Mouse (Mus musculus): ENCODE results near the gene Sh3bgrl3.
A peak's percentile ranks its signal among the peaks of the same experiment; 100 is the strongest.
"Not testable (repeated sequence)": the region's sequence is repeated elsewhere in the genome, so short reads cannot be mapped to it uniquely, and the experiment has no call there.

Gene Sh3bgrl3

GRCm38 (mm10) chr4:134128221-134128982 is at the start of gene Sh3bgrl3:
Gene Sh3bgrl3 (minus strand): TSS chr4:134128789.
- DNase-seq (ENCODE audit: low spot score) = peak; percentile 64

DNA sequence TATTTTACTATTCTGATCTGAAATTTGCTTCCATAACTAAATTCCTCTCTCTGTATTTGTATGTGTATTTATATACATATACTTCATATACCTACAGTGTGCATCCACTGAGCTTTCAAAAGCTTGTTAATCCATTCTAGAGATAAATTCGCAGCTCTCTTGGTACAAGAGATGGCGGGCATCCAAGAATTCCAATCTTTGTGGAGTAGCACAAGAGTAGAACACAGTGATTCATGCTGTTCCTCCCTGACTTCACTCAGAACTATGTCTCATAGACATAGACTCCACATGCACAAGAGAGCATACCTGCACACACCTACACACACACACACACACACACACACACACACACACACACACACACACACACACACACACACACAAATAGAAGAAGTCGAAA is 43.8 kb upstream of the Sh3bgrl3 start:
- DNase-seq (ENCODE audit: low spot score) = no peak

GRCm38 (mm10) chr4:134166906-134167305 is 38.3 kb upstream of the Sh3bgrl3 start:
- DNase-seq (ENCODE audit: low spot score) = no peak

GRCm38 (mm10) chr4:134165548-134166465 is 37.2 kb upstream of the Sh3bgrl3 start:
- DNase-seq (ENCODE audit: low spot score) = no peak

- DNase-seq (ENCODE audit: low spot score) = no peak
These were observed 36.4 kb upstream of the Sh3bgrl3 start for GRCm38 (mm10) chr4:134165024-134165423.

GRCm38 (mm10) chr4:134164591-134164990 is 36.0 kb upstream of the Sh3bgrl3 start:
- no peak for DNase-seq (ENCODE audit: low spot score)

GRCm38 (mm10) chr4:134160071-134160470 is 31.5 kb upstream of the Sh3bgrl3 start:
- not testable (repeated sequence) for DNase-seq (ENCODE audit: low spot score)

- no peak for DNase-seq (ENCODE audit: low spot score)
These were observed 30.2 kb upstream of the Sh3bgrl3 start for GRCm38 (mm10) chr4:134158774-134159173.

- DNase-seq (ENCODE audit: low spot score) = no peak
These were observed 29.0 kb upstream of the Sh3bgrl3 start for GRCm38 (mm10) chr4:134157558-134157957.

DNA sequence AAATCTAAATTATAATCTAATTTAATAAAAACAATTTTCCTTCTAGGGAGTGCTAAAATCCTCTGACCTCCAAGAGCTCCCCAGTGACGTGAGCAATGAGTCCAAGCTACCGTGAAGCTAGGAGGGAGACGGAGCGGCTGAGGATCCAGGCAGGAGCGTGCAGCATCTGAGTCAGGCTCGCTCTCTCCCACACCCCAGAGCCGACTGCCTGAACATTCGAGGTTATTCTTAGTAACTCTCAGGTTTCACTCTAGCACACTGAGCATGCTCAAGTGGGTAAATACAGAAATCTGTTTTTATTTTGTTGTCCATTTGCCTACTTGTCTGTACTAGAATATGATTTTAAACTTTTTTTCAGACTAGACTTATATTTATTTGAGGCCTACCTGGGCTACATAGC is 28.2 kb upstream of the Sh3bgrl3 start:
- DNase-seq (ENCODE audit: low spot score) = no peak

GRCm38 (mm10) chr4:134155961-134156465 is 27.4 kb upstream of the Sh3bgrl3 start:
- DNase-seq (ENCODE audit: low spot score) = no peak

GRCm38 (mm10) chr4:134155531-134155930 is 26.9 kb upstream of the Sh3bgrl3 start:
- DNase-seq (ENCODE audit: low spot score) = no peak

- DNase-seq (ENCODE audit: low spot score) = no peak
These were observed 25.8 kb upstream of the Sh3bgrl3 start for GRCm38 (mm10) chr4:134154354-134154753.

DNA sequence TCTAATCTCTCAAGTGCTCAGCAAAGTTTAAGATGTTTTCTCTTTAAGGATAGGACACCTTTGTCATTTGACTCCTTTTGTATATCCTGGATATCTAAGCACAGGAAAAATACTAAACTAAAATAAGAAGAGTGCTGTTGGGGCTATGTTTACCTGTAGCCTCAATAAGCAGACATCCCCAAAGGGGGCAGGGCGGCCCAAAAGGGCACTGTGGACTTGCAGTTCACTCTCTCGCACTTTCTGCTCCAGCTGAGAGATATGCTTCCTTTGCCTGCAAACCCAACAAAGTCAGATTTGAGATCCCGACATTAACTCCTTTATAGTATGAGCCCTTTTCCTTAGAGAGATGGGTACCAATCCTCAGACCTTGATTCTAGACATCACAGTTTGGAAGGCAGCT is 25.1 kb upstream of the Sh3bgrl3 start:
- no peak for DNase-seq (ENCODE audit: low spot score)

- DNase-seq (ENCODE audit: low spot score) = no peak
These were observed 23.5 kb upstream of the Sh3bgrl3 start for GRCm38 (mm10) chr4:134152112-134152511.

- no peak for DNase-seq (ENCODE audit: low spot score)
These were observed 20.8 kb upstream of the Sh3bgrl3 start for GRCm38 (mm10) chr4:134149389-134149788.

DNA sequence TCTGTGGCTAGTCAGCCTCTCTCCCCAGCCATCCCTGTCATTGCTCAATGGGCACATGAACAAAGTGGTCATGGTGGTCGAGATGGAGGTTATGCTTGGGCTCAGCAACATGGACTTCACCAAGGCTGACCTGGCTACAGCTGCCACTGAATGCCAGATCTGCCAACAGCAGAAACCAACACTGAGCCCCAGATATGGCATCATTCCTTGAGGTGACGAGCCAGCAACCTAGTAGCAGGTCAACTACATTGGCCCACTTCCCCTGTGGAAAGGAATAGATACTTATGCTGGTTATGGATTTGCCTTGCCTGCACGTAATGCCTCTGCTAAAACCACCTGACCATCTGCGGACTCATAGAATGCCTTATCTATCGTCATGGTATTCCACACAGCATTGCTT is 15.7 kb upstream of the Sh3bgrl3 start:
- DNase-seq (ENCODE audit: low spot score) = not testable (repeated sequence)

GRCm38 (mm10) chr4:134138857-134139256 is 10.3 kb upstream of the Sh3bgrl3 start:
- no peak for DNase-seq (ENCODE audit: low spot score)

DNA sequence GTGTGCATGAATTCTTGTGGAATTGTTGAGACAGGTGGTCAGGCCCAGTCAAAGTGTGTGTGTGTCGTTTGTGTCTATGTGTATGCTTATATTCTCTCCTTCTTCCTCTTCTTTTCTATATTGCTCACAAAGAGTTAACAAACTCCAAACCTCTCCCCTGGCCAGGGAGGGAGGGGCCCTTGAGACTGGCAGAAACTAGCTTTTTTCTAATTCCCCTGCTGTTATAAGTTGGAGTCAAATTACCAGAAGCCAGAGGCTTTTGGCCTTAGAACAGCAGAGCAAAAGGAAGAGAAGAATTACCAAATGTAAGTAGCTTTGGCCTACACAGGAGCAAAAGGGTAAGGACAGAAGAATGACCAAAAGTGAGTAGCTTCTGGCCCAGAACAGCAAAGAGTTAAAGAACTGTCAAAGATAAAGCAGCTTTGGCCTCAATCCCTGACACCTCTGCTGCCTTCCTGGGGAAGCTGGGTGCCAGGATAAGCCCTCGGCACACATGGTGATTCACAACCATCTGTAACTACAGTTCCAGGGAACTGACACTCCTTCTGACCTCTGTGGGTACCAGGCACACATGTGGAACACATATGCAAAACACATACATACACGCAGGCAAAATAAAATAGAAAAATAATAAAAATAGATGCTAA is 7.8 kb upstream of the Sh3bgrl3 start:
- no peak for DNase-seq (ENCODE audit: low spot score)

DNA sequence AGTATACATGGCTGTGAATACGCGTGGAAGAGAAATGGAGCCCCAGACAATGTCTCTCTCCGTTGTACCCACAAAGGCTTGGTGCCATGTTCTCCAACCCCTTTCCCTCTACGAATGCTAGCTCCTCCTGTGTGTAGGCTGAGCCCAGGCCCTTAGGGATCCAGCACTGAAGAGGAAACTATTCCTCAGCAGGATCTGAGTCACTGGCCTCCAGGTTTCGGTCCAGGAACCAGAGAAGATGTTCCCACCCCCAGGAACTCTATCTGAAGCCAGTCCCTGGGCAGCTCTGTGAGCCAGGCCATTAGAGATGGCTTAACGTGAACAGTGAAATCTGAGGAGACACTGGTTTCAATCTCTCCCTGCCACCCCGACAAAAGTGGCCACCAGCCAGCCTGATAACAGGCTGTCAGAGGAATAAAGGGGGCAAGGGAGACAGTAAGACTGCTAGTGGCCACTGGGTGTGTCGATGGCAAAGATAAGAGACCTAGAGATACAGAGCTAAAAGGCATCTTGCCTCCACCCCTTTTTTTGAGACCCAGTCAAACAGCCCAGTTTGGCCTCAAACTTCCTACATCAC is 4.0 kb upstream of the Sh3bgrl3 start:
- no peak for DNase-seq (ENCODE audit: low spot score)

DNA sequence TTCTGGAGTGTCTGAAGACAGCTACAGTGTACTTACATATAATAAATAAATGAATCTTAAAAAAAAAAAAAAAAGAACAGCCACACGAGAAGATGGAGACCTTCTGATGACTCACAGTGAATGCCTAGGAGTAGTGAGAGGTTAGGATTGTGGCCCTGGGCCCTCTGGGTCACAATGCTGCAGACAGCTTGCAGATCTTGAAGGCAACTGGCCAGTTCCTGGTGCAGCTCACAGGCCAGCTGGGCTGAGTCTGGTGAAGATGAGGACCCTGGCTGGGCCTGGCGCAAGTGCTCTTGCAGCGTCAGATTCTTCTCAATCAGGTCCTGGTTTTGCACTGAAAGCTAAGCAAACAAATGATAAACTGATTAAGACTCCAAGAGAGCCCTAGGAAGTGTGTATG is 3.5 kb upstream of the Sh3bgrl3 start:
- DNase-seq (ENCODE audit: low spot score) = no peak

GRCm38 (mm10) chr4:134129482-134129881 is 893 bp upstream of the Sh3bgrl3 start:
- no peak for DNase-seq (ENCODE audit: low spot score)
